ENCODE assay signal across 17 mouse cellular contexts in the genomic region with DNA sequence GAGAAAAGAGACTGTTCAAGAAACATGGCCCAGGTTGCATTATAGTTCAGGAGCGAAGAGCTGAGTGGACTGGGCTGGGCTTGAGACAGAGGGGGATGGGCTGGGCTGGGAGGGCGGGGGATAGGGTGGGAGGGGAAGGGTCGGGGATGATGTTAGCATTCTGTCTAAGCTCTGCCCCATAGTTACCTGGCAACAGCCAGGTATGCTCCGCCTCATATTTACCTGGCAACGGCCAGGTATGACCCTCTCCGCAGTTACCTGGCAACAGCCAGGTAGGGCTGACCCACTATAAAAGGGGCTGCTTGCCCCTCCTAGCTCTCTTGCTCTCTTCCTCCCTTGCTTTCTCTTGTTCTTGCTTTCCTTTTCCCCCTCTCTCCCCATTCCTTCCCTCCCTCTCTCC.
A peak's percentile ranks its signal among the peaks of the same experiment; 100 is the strongest.
DNase-seq lines count a peak whose midpoint lies in the region; ATAC-seq and TF ChIP-seq lines count a peak whose summit lies in the region.
"Had no signal": no experiment of that assay in that cellular context is flagged by ENCODE, and none has a peak within 500 bp of the region (broad histone marks: within the 10 kb centered on the region; RNA-seq: fewer than 3 reads in every experiment).

No protein-coding gene starts in this region.

- no peak overlapping the region for H3K9ac ChIP-seq in forebrain, embryonic 16.5 days (replicated peaks; ENCODE audit: low read depth, low read length)
- no peak overlapping the region for H3K9ac ChIP-seq in lung, embryonic 14.5 days
- no peak overlapping the region for H3K9ac ChIP-seq in forebrain, embryonic 13.5 days
- H3K9ac ChIP-seq in midbrain, embryonic 11.5 days (ENCODE audit: low read length), result no peak overlapping the region
- H3K9ac ChIP-seq: limb, embryonic 15.5 days had no signal

- H3K27ac ChIP-seq in forebrain, embryonic 10.5 days, result peak overlapping the region; percentile 88
- H3K27ac ChIP-seq in forebrain, embryonic 16.5 days (ENCODE audit: low read length), result no peak overlapping the region
- no peak overlapping the region for H3K27ac ChIP-seq in lung, embryonic 14.5 days (ENCODE audit: low read depth)
- peak overlapping the region; percentile 70; the same call in 1 of the 2 replicates for H3K27ac ChIP-seq in forebrain, embryonic 13.5 days
- no peak overlapping the region for H3K27ac ChIP-seq in midbrain, embryonic 11.5 days (ENCODE audit: low read depth, low read length)
- H3K27ac ChIP-seq: limb, embryonic 15.5 days had no signal

- peak overlapping the region; percentile 46 for H3K4me3 ChIP-seq in forebrain, embryonic 10.5 days
- no peak overlapping the region for H3K4me3 ChIP-seq in forebrain, embryonic 16.5 days (replicated peaks; ENCODE audit: low read length)
- no peak overlapping the region for H3K4me3 ChIP-seq in lung, embryonic 14.5 days (ENCODE audit: low read depth, low read length)
- no peak overlapping the region for H3K4me3 ChIP-seq in lung, adult 2 months (replicated peaks; ENCODE audit: extremely low read depth, low read depth, low read length)
- H3K4me3 ChIP-seq in forebrain, embryonic 13.5 days, result no peak overlapping the region
- no peak overlapping the region for H3K4me3 ChIP-seq in midbrain, embryonic 11.5 days (ENCODE audit: low read depth, low read length)
- H3K4me3 ChIP-seq: limb, embryonic 15.5 days; megakaryocyte, embryonic 14.5 days had no signal

- 1% methylated on average over 6 of the region's 6 CpGs for WGBS in forebrain, embryonic 10.5 days
- WGBS in forebrain, embryonic 16.5 days, result 6% methylated on average over 5 of the region's 6 CpGs
- WGBS in lung, embryonic 14.5 days, result 7% methylated on average over 6 of the region's 6 CpGs
- 11% methylated on average over 6 of the region's 6 CpGs for WGBS in lung, adult 2 months
- whole genome bisulfite sequencing in forebrain, embryonic 13.5 days, result 6% methylated on average over 4 of the region's 6 CpGs
- 7% methylated on average over 6 of the region's 6 CpGs for WGBS in midbrain, embryonic 11.5 days

- H3K27me3 ChIP-seq in forebrain, embryonic 10.5 days (ENCODE audit: poor library complexity, severe bottlenecking), result peaks cover 34% of the 10 kb centered on the region
- no peaks in the 10 kb centered on the region for H3K27me3 ChIP-seq in forebrain, embryonic 16.5 days (replicated peaks; ENCODE audit: control insufficient read depth, insufficient read depth, low read length)
- peaks cover 5% of the 10 kb centered on the region; the same call in 1 of the 2 replicates for H3K27me3 ChIP-seq in lung, embryonic 14.5 days (ENCODE audit: insufficient read depth, low read length)
- H3K27me3 ChIP-seq in forebrain, embryonic 13.5 days, result no peaks in the 10 kb centered on the region
- H3K27me3 ChIP-seq in midbrain, embryonic 11.5 days (ENCODE audit: control insufficient read depth, insufficient read depth, low read length), result no peaks in the 10 kb centered on the region

- no peak for TF ChIP-seq CTCF in lung, embryonic 14.5 days (IDR thresholded peaks at IDR 0.05; ENCODE audit: low read depth)
- no peak for TF ChIP-seq CTCF in lung, adult 2 months (IDR thresholded peaks at IDR 0.05; ENCODE audit: insufficient read depth, low read length)

- no peak for TF ChIP-seq POLR2A in lung, adult 2 months (IDR thresholded peaks at IDR 0.05; ENCODE audit: borderline replicate concordance, extremely low read depth, low read depth, low read length)

- H3K4me2 ChIP-seq in forebrain, embryonic 16.5 days (ENCODE audit: low read length), result no peak overlapping the region
- peak overlapping the region; percentile 44; the same call in 1 of the 2 replicates for H3K4me2 ChIP-seq in lung, embryonic 14.5 days
- H3K4me2 ChIP-seq in forebrain, embryonic 13.5 days, result peak overlapping the region; percentile 58; the same call in 1 of the 2 replicates
- H3K4me2 ChIP-seq in midbrain, embryonic 11.5 days, result peak overlapping the region; percentile 44; the same call in 1 of the 2 replicates

- no peaks in the 10 kb centered on the region for H3K36me3 ChIP-seq in forebrain, embryonic 10.5 days (replicated peaks)
- H3K36me3 ChIP-seq in forebrain, embryonic 16.5 days (ENCODE audit: control insufficient read depth, insufficient read depth), result no peaks in the 10 kb centered on the region
- no peaks in the 10 kb centered on the region for H3K36me3 ChIP-seq in lung, embryonic 14.5 days (ENCODE audit: insufficient read depth)
- no peaks in the 10 kb centered on the region for H3K36me3 ChIP-seq in forebrain, embryonic 13.5 days (ENCODE audit: poor library complexity, severe bottlenecking)
- no peaks in the 10 kb centered on the region for H3K36me3 ChIP-seq in midbrain, embryonic 11.5 days (ENCODE audit: control insufficient read depth, insufficient read depth, low read length)
- H3K36me3 ChIP-seq: G1E; limb, embryonic 15.5 days had no signal

- no peak for DNase-seq in forebrain, embryonic 10.5 days (ENCODE audit: extremely low spot score, low spot score)
- DNase-seq in lung, embryonic 14.5 days, result peak; percentile 51
- DNase-seq in lung, adult 2 months, result no peak
- no peak for DNase-seq in midbrain, embryonic 11.5 days (ENCODE audit: low spot score, missing footprints)
- no peak for DNase-seq in adrenal gland, adult 18-20 months (ENCODE audit: low spot score in 2 of 2)
- DNase-seq in adrenal gland, postnatal 10 days, result no peak
- DNase-seq: cerebellum, adult 11-12 months; cerebellum, postnatal 36 days; gastrocnemius, postnatal 25 days; heart, postnatal 10 days; kidney, adult 9 months had no signal

- H3K4me1 ChIP-seq in forebrain, embryonic 10.5 days, result peaks cover 88% of the 10 kb centered on the region
- H3K4me1 ChIP-seq in forebrain, embryonic 16.5 days (replicated peaks; ENCODE audit: control insufficient read depth, insufficient read depth, low read length), result peaks cover 32% of the 10 kb centered on the region
- H3K4me1 ChIP-seq in lung, embryonic 14.5 days (ENCODE audit: insufficient read depth), result peaks cover 2% of the 10 kb centered on the region; the same call in 1 of the 2 replicates
- H3K4me1 ChIP-seq in lung, adult 2 months (ENCODE audit: control insufficient read depth, insufficient read depth, low read length), result no peaks in the 10 kb centered on the region
- peaks cover 42% of the 10 kb centered on the region for H3K4me1 ChIP-seq in forebrain, embryonic 13.5 days
- H3K4me1 ChIP-seq in midbrain, embryonic 11.5 days (ENCODE audit: control insufficient read depth, insufficient read depth, low read length), result peaks cover 20% of the 10 kb centered on the region
- H3K4me1 ChIP-seq: megakaryocyte, embryonic 14.5 days had no signal

- peaks cover 7% of the 10 kb centered on the region; the same call in 1 of the 2 replicates for H3K9me3 ChIP-seq in forebrain, embryonic 10.5 days
- H3K9me3 ChIP-seq in forebrain, embryonic 16.5 days (ENCODE audit: control insufficient read depth, low read length), result no peaks in the 10 kb centered on the region
- H3K9me3 ChIP-seq in lung, embryonic 14.5 days (ENCODE audit: low read depth, low read length), result no peaks in the 10 kb centered on the region
- no peaks in the 10 kb centered on the region for H3K9me3 ChIP-seq in forebrain, embryonic 13.5 days (replicated peaks)
- no peaks in the 10 kb centered on the region for H3K9me3 ChIP-seq in midbrain, embryonic 11.5 days (ENCODE audit: control insufficient read depth, low read length)
- H3K9me3 ChIP-seq: limb, embryonic 15.5 days; megakaryocyte, embryonic 14.5 days had no signal

- ATAC-seq in forebrain, embryonic 16.5 days, result no peak
- ATAC-seq in lung, embryonic 14.5 days (ENCODE audit: insufficient read depth), result peak; percentile 71
- no peak for ATAC-seq in forebrain, embryonic 13.5 days
- ATAC-seq in midbrain, embryonic 11.5 days (ENCODE audit: low FRiP score), result 0 out of 2 replicates have a peak, but pooled peaks have one; percentile 17
- ATAC-seq: CD4-positive, CD25-positive, alpha-beta regulatory T cell, adult 4 months had no signal

Comparison
In these comparisons a context has a peak if more than half of its experiments do, and no peak if none do; other contexts are left out.
1. H3K27ac ChIP-seq: peak in forebrain, embryonic 10.5 days (single experiment) and forebrain, embryonic 13.5 days (single experiment); none in forebrain, embryonic 16.5 days (single experiment), lung, embryonic 14.5 days (single experiment) and midbrain, embryonic 11.5 days (single experiment).
2. ATAC-seq: peak in lung, embryonic 14.5 days (single experiment) and midbrain, embryonic 11.5 days (single experiment); none in forebrain, embryonic 16.5 days (single experiment) and forebrain, embryonic 13.5 days (single experiment).